Mouse (Mus musculus) testis, adult 2 months (tissue): ENCODE results near the gene Junb.

Experiments
- CTCF ChIP-seq: fragments of 200-500 bp; IDR thresholded peaks from 2 replicates; pipeline ENCODE4 v1.5.1; 2012; ENCODE audit warnings: low read depth, mild to moderate bottlenecking, inconsistent platforms, low read length, moderate library complexity; ENCODE audit not compliant: control insufficient read depth, insufficient read depth, insufficient replicate concordance
- POLR2A ChIP-seq: fragments of 200-500 bp; IDR thresholded peaks from 2 replicates; pipeline ENCODE4 v1.6.1; 2012; ENCODE audit warnings: low read depth, mild to moderate bottlenecking, inconsistent platforms, low read length, moderate library complexity; ENCODE audit not compliant: control insufficient read depth

GRCm38 (mm10) chr8:84925557-84925956, 53.0 kb downstream of the Junb start:
- TF ChIP-seq POLR2A, result no peak
- TF ChIP-seq CTCF, result no peak
